Mouse (Mus musculus): ENCODE measurements around the gene Hacd2. TPM values are rescaled to one million over a fixed set of nuclear protein-coding genes. Genes with fewer than 3 reads are reported as not detected.

The Hacd2 gene
- total RNA-seq, 2 experiments from 2014 or later, result 25.3 to 30.2 TPM

- intact Hi-C loops (cut with DNase I), result no loop called here
- Histone ChIP-seq H3K4me3 (no peak overlapping the region), H3K27ac (no peak overlapping the region)
- no peak for TF ChIP-seq CTCF (IDR thresholded peaks at IDR 0.05)
- no peak for DNase-seq (ENCODE audit: extremely low spot score in 1 of 2, low spot score in 2 of 2)
Observed at GRCm38 (mm10) chr16:35139873-35140619, 117.8 kb downstream of the Hacd2 start.

DNA sequence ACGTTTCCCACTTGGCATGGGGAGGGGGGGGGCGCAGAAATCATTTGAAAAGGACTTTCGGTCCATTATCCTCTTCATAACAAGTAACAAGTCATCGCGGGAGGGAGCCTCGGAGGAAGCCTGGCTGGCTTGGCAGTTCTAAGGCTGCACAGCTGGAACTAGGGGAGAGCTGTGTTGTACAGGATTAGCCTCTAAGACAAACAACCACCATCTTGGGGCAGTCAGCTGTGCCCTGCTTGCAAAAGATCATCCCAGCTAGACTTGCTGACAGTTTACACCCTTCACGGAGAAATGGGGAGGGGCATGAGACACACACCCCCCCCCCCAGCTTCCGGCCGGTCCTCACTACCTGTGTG, 118.4 kb downstream of the Hacd2 start:
- H3K27ac ChIP-seq, result no peak overlapping the region
- intact Hi-C loops (cut with DNase I), result no loop called here
- no peak for TF ChIP-seq CTCF (IDR thresholded peaks at IDR 0.05)
- no peak overlapping the region for H3K4me3 ChIP-seq
- DNase-seq (ENCODE audit: extremely low spot score in 1 of 2, low spot score in 2 of 2), result no peak

GRCm38 (mm10) chr16:35141839-35142238, 119.6 kb downstream of the Hacd2 start:
- no peak for DNase-seq (ENCODE audit: extremely low spot score in 1 of 2, low spot score in 2 of 2)
- H3K27ac ChIP-seq, result no peak overlapping the region
- H3K4me3 ChIP-seq, result no peak overlapping the region
- no peak for TF ChIP-seq CTCF (IDR thresholded peaks at IDR 0.05)
- intact Hi-C loops (cut with DNase I), result no loop called here

DNA sequence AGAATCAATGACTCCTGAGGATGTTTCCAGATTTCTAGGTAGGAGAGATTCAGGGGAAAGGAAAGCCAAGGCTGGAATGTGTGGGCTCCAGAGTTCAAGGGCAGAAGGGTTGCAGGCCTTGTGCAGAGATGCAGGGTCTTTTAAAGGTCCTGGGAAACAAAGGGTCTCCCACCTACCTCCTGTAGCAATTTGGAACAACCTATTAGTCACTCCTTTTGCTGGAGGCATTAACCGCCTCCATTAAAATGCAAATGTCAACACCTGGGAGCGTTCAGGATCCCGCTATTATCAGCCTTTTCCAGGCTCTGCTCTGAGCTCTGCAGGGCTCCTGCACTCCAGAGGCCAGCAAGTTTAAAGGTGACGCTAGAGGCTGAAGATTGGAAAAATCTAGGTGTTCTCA, 123.9 kb downstream of the Hacd2 start:
- no peak for DNase-seq (ENCODE audit: extremely low spot score in 1 of 2, low spot score in 2 of 2)
- intact Hi-C loops (cut with DNase I), result no loop called here
- Histone ChIP-seq H3K27ac (no peak overlapping the region), H3K4me3 (no peak overlapping the region)
- TF ChIP-seq CTCF (IDR thresholded peaks at IDR 0.05), result no peak

GRCm38 (mm10) chr16:35153146-35153755, 131.0 kb downstream of the Hacd2 start:
- H3K27ac ChIP-seq, result no peak overlapping the region
- no peak for DNase-seq (ENCODE audit: extremely low spot score in 1 of 2, low spot score in 2 of 2)
- intact Hi-C loops (cut with DNase I), result loop anchor here (5.0 kb wide), 1 partner anchor 96 kb away; no protein-coding TSS in a partner anchor
- TF ChIP-seq CTCF (IDR thresholded peaks at IDR 0.05), result no peak
- peak overlapping the region; percentile 70; the same call in 1 of the 2 replicates for H3K4me3 ChIP-seq

DNA sequence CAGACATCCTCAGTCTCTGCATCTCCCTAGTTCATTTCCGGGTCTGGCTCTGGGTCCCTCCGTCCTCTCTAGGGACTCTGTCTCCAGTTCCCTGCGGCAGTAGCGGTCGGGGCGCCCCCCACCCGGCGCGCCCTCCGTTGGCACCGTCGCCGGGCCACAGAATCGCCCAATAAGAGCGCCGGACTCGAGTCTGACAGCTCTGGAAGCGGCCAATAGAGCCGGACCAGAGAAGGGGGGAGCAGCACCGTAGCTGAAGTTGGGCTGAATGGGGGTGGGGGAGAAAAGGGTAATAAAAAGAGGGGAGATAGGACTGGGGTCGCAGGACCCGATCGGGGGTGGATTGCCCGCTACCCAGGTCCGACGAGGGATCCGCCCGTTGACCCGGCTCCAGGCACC, 132.0 kb downstream of the Hacd2 start:
- intact Hi-C loops (cut with DNase I), result loop anchor here (2.0 to 5.0 kb wide), 2 partner anchors 43 to 97 kb away; no protein-coding TSS in a partner anchor
- TF ChIP-seq CTCF (IDR thresholded peaks at IDR 0.05), result no peak
- H3K4me3 ChIP-seq, result peak overlapping the region; percentile 70
- peak overlapping the region; percentile 88 for H3K27ac ChIP-seq
- peak; percentile 61 to 70 for DNase-seq (ENCODE audit: extremely low spot score in 1 of 2, low spot score in 2 of 2)

GRCm38 (mm10) chr16:35154641-35155390, 132.6 kb downstream of the Hacd2 start, which contains the start of gene Adcy5:
Gene Adcy5 (plus strand): TSS chr16:35154877.
- no peak for TF ChIP-seq CTCF (IDR thresholded peaks at IDR 0.05)
- peak within 1 kb of the TSS; percentile 70 for H3K4me3 ChIP-seq
- peak; percentile 56 to 61 for DNase-seq (ENCODE audit: extremely low spot score in 1 of 2, low spot score in 2 of 2)
- peak within 1 kb of the TSS; percentile 88 for H3K27ac ChIP-seq
- intact Hi-C loops (cut with DNase I), result loop anchor here (1.0 to 5.0 kb wide), 3 partner anchors 44 to 115 kb away; no protein-coding TSS in a partner anchor

DNA sequence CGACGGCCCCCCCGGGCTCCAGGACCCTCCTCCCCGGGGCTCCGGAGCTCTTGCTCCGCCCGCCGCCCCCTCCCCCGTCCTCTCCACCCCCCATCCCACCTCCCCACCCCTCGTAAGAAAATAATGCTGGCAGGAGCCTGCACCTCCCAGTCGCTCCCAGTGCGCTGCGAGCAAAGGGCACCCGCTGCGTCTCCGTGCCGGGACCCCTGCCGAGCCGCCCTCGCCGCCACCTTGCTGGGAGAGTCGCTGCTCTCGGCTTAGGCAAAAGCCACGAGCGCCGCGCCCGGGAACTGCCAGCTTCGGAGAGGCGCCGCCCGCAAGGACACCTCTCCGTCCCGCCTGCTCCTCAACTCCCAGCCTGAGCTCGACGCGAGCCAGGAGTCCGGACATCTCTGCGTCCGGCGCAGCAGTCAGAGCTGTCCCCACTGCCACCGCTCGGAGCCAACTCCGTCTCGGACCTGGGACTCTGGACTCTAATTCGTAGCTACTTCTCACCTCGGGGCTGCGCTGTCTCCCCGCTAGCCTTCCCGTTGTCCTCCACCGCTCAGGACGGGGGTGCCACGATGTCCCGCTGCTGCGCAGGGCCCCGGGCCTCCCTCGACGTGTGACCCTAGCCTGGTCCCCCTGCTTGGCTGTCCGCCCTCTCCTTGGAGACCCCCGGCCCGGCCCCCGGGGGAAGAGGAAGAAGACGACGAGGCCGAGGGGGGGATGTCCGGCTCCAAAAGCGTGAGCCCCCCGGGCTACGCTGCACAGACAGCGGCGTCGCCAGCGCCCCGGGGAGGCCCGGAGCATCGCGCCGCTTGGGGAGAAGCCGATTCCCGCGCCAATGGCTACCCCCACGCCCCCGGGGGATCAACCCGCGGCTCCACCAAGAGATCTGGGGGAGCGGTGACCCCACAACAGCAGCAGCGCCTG, 133.4 kb downstream of the Hacd2 start:
- intact Hi-C loops (cut with DNase I), result loop anchor here (1.0 to 2.0 kb wide), 2 partner anchors 45 to 115 kb away; no protein-coding TSS in a partner anchor
- TF ChIP-seq CTCF (IDR thresholded peaks at IDR 0.05), result peak; percentile 30
- DNase-seq (ENCODE audit: extremely low spot score in 1 of 2, low spot score in 2 of 2), result peak; percentile 46 to 68

GRCm38 (mm10) chr16:35156306-35156695, 134.1 kb downstream of the Hacd2 start:
- peak overlapping the region; percentile 70 for H3K4me3 ChIP-seq
- peak; percentile 52 to 65 for DNase-seq (ENCODE audit: extremely low spot score in 1 of 2, low spot score in 2 of 2)
- intact Hi-C loops (cut with DNase I), result no loop called here
- peak overlapping the region; percentile 87 for H3K27ac ChIP-seq
- TF ChIP-seq CTCF (IDR thresholded peaks at IDR 0.05), result peak; percentile 60

More for the DNA sequence above, 133.4 kb downstream of the Hacd2 start:
- Histone ChIP-seq H3K27ac (peak overlapping the region; percentile 87), H3K4me3 (peak overlapping the region; percentile 70)

DNA sequence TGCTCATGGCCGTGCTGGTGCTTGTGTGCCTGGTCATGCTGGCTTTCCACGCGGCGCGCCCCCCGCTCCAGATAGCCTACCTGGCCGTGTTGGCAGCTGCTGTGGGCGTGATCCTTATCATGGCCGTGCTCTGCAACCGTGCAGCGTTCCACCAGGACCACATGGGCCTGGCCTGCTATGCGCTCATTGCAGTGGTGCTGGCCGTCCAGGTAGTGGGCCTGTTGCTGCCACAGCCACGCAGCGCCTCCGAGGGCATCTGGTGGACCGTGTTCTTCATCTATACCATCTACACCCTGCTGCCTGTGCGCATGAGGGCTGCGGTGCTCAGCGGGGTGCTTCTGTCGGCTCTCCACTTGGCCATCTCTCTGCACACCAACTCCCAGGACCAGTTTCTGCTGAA, 134.6 kb downstream of the Hacd2 start:
- DNase-seq (ENCODE audit: extremely low spot score in 1 of 2, low spot score in 2 of 2), result no peak
- no peak for TF ChIP-seq CTCF (IDR thresholded peaks at IDR 0.05)
- intact Hi-C loops (cut with DNase I), result no loop called here
- 0 out of 2 replicates have a peak overlapping the region, but pooled peaks have one; percentile 5 for H3K27ac ChIP-seq
- peak overlapping the region; percentile 70 for H3K4me3 ChIP-seq

Other genes with a start within 250 kb of the Hacd2 start
- 100 to 1,000 TPM in 1 of 2 experiments, 10 to 100 TPM in 1; 96.8 to 129 TPM for gene Adcy5, start 132.4 kb downstream of the Hacd2 start, total RNA-seq (2021)